Mouse (Mus musculus) lung, adult 18-20 months (tissue): Measurements from ENCODE around the gene Zfp874a.
"Not testable (repeated sequence)": the region's sequence is repeated elsewhere in the genome, so short reads cannot be mapped to it uniquely, and the experiment has no call there.

Experiments
- DNase-seq, 2 experiments: peaks; one replicate each; pipeline ENCODE4 v3.0.0; 2022; ENCODE audit warnings: mixed read lengths in 2 of 2

Zfp874a gene

DNA sequence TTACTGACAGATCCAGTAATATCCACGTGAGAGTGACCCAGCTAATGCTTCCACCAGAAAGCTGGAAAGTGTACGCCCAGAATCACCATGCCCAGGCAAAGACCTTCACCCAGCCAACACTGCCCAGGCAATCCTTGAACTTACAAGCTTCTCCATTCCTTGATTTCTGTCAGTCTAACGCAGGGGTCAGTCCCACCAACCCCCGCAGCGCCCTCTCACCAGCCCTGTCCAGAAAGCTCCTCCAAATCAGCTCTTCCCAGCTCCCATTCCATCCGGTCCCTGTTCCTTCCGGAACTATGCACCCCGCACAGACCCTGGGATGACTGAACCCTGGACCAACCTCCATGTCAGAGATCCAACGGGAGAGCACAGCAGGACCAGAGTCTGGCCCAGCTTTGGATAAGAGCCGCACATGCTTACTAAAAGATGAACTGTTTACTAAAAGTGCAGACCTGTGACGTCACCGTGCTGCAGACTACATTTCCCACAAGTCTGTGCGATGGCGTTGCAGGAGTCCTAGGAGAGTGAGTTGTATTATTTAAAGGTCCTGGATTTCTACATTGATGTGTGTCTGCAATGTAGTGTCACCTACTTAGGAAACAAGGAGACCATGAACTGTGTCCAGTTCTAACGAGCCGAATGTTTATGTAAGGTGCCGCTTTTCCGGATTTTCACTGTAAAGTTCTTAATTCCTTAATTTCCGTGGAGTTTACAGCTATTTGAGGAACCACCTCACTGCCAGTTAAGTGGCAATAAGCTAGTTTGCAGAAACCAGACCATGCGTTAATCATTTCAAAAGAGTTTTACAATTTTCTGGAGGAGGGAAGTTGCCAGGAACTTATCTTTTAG lies at the start of gene Zfp874a:
TSS of gene Zfp874a (minus strand) at position 453 of the 849 bp plus-strand sequence.
- DNase-seq, result peak; percentile 94 to 95

DNA sequence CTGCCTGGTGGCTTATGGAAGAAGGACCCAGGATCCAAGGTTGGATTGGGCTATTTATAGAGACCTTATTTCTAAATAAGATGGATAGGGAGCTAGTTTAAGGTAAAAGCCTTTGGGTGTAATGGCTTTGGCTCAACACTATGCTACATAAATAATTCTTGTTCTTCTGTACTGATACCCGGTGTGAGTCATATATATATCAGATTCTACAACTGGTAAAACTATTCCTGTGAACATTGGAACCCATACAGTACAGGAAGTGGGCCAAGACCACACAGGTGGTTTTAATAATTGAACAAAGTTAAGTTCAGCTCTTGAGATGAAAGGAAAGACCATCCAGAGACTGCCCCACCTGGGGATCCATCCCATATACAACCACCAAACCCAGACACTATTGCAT lies 49.5 kb upstream of the Zfp874a start:
- DNase-seq, result no peak

DNA sequence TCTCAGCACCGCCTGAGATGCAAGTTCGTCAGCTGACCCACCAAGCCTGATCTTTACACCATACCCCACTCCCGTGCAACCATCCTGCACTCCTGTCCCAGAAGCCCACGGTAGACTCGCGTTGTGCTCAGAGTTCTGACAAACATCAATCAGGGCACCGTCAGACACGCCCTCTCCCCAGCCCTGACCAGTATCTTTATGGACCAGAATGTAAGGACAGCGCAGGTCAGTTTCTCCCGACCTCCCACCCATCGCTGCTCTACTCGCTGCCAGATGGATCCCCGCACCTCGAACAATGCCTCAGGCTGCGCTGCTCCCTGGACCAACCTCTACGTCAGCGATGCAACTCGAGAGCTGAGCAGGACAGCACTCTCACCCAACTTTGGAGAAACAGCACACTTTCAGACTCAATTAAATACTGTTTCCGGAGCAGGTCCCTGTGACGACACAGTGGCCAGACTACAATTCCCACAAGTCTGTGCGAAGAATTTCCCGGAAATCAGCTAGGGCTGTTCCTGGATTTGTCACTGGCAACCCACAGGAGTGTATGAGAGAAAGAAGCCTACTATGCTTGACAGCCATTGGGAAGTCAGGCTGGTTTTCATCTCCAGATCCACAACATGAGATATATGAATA lies 48.8 kb upstream of the Zfp874a start, which contains the start of gene Zfp58:
TSS of gene Zfp58 (minus strand) at position 472 of the 636 bp plus-strand sequence.
- DNase-seq, result peak; percentile 89 to 91

DNA sequence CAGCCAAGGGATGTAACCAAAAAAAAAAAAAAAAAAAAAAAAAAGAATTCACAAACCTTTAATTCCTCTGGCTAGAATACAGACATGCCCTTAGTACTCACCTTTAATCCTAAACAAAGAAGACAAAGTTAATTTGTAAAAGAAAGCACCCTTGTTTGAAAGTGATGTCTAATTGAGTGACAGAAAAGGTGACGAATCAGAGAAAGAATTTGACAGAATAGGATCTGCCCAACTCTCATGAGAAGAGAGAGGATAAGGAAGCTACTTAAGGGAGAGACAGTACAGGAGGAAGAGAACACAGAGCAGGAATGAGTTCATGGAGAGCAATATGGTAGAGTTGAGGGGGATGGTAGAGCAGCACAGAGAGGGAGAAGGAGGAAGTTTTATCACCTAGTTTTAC lies 44.2 kb upstream of the Zfp874a start:
- DNase-seq, result no peak

DNA sequence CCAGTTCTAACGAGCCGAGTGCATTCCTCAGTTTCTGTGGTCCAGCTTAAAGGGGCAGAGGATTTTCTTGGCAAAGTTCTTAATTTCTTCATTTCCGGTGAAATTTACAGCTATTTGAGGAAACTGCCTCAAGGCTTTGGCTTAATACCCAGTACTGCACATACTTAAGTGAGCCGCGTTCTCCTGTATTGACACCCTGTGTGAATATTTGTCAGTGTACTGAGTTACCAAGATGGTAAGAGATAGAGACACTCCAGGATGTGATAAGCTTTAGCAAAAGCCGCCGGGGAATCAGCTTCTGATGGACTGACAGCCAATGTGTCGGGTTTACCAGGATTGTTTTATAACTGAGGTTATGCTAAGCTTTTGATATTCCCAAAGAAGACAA lies 33.0 kb upstream of the Zfp874a start:
- DNase-seq, result no peak

DNA sequence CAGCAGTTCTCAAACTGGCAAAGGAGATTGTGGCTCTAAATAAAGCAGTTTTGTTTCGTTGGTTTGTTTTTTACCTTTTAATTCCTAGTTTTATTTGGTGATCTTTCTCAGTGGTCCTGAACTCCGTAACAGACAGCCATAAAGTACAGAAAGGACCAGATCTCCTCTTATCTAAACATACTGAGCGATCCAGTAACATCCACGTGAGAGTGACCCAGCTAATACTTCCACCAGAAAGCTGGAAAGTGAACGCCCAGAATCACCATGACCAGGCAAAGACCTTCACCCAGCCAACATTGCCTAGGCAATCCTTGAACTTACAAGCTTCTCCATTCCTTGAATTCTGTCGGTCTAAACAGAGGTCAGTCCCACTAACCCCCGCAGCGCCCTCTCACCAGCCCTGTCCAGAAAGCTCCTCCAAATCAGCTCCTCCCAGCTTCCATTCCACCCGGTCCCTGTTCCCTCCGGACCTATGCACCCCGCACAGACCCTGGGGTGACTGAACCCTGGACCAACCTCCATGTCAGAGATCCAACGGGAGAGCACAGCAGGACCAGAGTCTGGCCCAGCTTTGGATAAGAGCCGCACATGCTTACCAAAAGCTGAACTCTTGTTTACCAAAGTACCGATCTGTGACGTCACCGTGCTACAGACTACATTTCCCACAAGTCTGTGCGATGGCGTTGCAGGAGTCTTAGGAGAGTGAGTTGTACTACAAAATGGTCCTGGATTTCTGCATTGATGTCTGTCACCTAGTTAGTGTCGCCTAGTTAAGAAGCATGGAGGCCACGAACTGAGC lies 32.4 kb upstream of the Zfp874a start, which contains the start of gene Zfp874b:
TSS of gene Zfp874b (minus strand) at position 634 of the 799 bp plus-strand sequence.
- peak; percentile 91 to 93 for DNase-seq

DNA sequence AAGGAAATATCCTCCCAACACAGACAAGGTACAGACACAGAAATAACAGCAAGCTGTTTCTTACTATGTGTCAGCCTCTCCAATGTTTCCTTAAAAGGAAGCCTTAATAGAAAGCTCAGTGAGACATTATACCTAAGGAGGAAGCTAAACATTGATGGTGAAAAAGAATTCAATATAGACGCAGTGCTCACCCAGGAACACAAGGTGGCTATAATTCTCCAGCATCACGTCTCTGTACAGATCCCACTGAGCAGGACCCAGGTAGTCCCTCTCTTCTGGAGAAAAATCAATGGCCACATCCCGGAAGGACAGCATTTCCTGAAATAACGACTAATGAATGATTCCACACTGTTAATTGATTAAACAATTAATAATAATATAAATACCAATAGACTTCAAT lies 30.1 kb upstream of the Zfp874a start:
- no peak for DNase-seq

DNA sequence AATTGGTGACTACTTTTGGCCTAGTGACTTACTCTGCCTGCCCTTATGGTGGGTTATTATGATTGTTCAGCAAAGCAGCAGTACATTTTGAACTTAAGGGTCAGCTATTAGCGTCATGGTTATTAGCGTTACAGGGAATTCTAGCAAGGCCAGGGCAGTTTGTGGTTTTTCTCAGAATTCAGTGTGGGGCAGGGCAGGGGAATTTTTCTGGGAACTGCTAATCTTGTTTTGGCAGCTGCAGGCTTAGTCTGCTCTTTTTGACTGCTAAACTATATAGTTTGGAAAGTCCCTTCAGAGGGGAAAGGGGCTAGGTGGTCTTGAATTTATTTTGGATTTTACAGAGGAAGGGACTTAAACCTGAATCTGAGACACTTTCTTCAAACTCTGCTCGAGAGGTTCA lies 17.9 kb upstream of the Zfp874a start:
- no peak for DNase-seq

DNA sequence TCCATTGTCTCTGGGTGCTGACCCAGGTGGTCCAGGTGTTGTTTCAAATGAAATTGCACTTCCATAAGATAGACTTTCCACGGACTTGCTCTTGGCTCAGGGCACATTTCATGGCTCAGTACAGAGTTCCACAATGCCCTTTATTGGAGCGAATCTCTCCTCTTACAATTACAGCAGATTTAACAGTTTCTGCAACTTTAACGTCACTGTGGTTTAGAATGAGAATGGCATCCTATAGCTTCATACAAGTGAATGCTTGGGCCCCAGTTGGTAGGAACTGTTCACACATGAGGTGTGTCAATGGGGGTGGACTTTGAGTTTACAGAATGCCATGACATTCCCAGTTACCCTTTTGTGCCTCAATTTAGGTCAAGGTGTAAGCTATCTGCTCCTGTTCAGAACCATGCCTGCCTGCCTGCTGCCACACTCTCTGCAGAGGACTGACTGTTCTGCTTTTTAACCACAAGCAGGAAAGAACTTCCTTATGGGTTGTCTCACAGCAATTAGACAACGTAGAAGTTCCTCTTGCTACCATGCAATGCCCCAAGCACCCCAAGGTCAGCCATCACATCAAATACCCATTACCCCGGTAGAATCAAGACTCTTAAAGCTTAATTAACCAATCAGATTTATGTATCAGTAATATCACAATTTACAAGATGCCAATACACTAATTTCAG lies 12.2 kb upstream of the Zfp874a start:
- not testable (repeated sequence) for DNase-seq

DNA sequence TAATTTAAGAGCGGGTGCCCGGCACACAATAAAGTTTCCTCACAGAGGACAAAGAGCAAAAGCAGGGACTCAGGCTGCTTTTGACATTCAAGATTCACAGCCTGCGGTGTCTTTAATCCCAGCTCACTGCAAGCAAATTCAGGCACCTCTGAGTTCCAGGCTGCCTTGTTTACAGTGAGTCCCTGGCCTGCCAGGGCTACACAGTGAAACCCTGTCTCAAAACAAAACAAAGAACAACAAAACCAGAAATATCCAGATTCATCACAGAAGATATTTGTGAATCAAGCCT lies 541 bp upstream of the Zfp874a start:
- no peak for DNase-seq

DNA sequence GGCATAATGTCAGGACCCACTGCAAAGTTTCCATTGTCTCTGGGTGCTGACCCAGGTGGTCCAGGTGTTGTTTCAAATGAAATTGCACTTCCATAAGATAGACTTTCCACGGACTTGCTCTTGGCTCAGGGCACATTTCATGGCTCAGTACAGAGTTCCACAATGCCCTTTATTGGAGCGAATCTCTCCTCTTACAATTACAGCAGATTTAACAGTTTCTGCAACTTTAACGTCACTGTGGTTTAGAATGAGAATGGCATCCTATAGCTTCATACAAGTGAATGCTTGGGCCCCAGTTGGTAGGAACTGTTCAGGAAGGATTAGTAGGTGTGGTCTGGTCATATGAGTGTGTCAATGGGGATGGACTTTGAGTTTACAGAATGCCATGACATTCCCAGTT lies 14.3 kb downstream of the Zfp874a start:
- DNase-seq, result not testable (repeated sequence)

DNA sequence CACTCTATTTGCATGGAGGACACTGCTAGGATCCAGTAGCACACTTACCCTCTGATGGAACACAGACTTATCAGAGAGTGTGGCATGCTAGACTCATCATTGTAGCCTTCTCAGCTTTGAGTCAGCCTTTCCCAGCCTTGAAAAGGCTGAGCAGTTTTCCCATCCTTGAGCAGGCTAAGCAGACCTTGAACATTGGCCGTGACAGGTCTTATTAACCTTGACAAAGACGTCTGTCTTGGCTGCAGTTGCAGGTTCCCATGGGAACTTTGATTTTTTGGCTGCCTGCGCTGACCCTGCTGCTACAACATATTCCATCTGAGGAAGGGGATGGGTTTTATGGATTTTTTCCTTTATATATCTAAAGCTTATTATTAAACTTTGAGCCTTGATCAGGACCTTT lies 23.3 kb downstream of the Zfp874a start:
- no peak for DNase-seq

DNA sequence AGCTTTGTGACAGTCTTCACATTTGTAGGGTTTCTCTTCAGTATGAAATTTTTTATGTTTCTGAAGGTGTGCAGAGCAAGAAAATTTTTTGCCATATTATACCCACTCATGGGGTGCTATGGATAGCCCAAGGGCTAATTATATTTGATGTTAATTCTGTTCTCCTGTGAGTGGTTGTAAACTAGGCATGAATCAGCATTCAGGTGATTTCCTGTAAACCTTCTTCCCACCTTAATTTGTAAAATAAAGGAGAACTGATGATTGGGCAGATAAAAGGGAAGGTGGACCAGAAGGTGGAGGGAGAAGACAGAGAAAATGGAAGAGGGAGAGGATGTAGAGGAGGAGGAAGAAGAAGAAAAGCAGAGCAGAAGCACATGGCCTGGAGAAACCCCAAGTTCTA lies 25.7 kb downstream of the Zfp874a start:
- DNase-seq, result not testable (repeated sequence)

DNA sequence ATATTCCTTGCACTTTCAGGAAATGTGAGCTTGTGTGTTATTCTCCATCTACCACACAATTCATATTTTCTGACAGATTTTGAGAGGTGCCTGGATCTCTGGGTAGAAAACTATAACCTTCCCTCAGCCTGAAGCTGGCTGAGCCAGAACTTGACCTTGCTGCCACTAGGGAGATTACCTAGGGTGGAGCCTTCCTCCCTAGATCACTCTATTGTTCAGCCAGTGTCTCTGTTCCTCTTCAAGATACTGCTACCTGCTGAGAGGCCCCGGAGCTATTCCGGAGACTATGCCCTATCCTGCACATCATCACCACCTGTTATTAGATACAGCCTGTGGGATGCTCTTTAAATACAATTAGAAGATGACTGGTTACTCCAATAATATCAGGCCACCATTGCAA lies 28.9 kb downstream of the Zfp874a start:
- DNase-seq, result not testable (repeated sequence)

DNA sequence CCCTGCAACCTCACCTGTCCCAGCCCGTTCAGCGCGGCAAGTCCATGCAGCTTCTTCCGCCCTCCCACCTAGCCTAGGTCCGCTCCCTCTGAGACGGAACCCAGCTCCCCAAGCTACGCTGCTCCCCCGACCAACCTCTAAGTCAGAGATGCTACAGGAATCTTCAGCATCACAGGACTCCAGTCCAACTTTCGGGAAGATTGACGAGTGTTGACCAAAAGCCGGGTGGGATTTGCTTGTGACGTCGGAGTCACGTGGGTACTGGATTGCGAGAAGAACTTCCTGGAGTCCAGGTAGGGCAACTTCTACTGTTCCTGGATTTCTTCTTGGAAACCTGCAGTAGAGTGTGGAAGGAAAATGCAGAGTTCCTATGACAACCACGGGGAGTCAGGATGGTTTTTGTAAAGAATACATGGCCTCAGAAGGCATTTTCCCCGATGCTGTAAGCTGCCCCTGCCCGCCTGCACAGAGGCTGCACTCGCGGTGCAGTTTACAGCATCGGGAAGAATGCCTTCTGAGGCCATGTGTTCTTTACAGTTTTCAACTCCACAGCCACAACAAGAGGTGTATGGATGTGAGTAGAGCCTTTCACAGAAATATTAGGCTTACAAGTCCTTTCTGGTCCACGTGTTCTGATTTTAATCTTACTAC lies 30.1 kb downstream of the Zfp874a start, which contains the start of gene Zfp459:
TSS of gene Zfp459 (minus strand) at position 212 of the 651 bp plus-strand sequence.
- peak; percentile 67 to 70 for DNase-seq

DNA sequence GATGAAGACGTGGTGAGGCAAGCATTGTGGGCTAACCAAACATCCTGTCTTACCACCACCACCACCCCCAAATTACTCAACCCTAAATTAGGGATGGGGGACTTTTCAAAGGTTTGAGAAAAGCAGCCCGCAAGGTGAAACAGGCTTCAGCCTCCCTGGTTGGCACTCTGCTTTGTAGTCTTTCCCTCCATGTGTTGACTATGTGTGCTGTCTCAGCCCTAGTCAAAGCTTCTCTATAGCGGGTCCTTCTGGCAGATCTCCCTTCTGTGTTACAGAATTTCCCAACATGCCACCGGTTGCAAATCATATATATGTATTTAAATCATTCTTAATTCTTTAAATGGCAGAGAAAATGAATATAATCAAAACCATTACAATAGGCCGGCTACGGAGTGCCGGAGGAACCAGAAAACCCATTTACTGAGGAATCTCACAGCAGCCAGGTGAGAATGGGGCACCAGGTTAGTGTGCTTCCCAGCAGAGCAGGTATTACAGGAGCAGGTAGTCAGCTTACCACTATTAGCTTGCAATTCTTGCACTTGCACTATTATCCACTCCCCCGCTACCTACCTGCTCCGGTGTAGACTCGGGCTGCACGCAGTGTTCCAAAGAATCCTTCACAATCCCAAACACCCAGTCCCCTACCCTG lies 30.7 kb downstream of the Zfp874a start:
- no peak for DNase-seq

DNA sequence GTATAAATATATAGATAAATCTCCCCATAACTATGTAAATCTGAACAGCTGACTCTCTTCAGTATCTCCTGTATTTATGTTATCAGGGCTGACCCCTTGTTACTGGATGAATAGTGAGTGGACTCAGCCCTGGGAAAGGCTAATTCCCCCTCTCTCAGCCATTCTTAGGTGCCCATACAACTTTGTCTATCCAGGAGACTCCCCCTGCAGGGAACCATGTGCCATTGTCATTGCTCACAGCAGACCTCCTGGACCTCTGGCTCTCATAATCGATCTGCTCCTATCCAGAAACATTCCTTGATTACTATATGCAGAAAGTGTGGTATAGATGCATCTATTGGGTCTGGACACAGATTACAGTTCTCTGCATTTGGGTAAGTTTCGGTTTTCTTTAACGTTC lies 34.6 kb downstream of the Zfp874a start:
- no peak for DNase-seq

DNA sequence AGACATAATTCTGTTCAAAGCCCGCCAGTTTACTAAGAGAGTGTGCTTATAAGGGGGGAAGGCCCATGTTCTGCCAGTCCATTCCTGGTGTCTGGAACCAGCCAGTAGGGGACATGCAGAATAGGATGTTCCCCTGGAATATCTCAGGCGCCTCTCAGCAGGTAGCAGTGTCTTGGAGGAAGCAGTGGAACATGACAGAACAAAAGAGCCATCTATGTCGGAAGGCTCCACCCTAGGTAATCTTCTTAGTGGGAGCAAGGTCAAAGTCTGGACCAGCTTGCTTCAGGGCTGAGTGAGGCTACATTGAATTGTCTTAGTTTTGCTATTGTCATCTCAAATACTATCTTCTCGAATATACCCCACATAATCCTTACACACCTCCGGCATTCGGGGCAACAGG lies 35.7 kb downstream of the Zfp874a start:
- no peak for DNase-seq

DNA sequence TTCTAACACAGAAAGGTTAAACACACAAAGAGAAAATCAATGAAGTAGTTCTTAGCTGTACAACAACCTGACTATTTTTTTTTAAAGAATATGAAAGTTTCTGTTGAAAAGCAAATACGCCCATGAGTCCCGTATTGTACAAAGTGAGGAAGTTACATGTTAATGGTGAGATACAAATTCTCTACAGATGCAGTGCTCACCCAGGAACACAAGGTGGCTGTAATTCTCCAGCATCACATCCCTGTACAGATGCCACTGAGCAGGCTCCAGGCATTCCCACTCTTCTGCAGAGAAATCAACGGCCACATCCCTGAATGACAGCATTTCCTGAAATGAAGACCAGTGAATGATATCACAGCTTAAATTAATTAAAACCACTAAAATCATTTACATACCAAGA lies 37.8 kb downstream of the Zfp874a start:
- not testable (repeated sequence) for DNase-seq

DNA sequence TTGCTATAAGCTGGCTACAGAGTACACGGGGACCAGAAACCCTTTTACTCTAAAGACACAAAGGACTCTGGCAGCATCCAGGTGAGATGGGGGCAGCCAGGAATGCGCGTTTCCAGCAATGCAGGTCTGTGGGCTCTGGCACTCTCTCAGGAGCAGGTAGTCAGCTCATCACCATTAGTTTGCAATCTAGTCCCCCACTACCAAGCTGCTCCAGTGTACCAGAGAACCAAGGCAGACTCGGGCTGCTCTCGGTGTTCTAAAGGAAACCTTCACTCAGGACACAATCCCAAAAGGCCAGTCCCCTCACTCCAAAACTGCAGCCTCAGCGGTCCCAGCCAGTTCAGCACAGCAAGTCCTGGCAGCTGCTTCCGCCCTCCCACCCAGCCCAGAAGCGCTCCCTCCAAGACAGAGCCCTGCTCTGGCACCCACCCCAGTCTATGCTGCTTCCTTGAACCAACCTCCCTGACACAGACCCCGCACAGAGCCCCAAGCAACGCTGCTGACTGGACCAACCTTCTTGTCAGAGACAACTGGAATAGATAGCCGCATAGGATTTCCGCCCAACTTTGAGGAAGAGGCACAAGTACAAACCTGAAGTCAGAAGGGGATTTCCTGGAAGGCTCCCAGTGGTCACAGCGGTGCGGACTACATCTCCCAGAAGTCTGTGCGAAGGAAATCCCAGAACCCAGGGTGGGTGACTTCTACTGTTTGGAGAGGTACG lies 52.1 kb downstream of the Zfp874a start, which contains the start of gene Zfp429:
TSS of gene Zfp429 (minus strand) at position 637 of the 721 bp plus-strand sequence.
- DNase-seq, result peak; percentile 81 to 84

DNA sequence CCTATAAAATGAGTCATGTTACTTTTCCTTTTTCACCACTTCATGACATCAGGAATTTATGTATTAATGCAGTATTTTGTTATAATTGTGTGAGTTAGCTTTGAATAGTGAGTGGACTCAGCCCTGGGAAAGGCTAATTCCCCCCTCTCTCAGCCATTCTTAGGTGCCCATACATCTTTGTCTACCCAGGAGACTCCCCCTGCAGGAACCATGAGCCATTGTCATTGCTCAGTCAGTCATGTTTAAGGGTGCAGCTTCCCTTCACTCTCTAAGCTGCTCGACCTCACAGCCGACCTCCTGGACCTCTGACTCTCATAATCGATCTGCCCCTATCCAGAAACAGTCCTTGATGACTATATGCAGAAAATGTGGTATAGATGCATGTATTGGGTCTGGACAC lies 75.2 kb downstream of the Zfp874a start:
- not testable (repeated sequence) for DNase-seq
